Mouse (Mus musculus): ENCODE measurements around the gene Zcchc2. TPM values are rescaled to one million over a fixed set of nuclear protein-coding genes. Genes with fewer than 3 reads are reported as not detected.

The Zcchc2 gene
- polyA plus RNA-seq, 2 experiments = 2.8 to 12.1 TPM

DNA sequence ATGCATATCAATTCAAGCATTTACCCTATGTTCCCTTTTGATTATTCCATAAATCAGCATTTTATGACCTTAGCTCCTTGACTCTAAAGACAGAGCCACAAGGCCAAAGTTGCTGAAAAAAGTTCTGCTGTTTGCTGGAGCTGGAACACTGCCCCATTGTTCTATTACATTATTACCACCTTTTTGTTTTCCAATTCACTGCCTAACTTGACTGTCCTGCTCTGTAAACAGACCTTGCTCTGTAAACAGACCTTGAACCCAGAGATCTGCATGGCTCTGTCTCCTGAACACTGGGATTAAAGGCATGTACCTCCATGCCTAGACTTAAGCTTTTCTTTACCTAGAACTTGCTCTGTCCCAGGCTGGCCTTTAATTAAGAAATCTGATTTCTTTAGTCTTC, 36.2 kb upstream of the Zcchc2 start:
- Histone ChIP-seq H3K36me3 (ENCODE audit: control insufficient read depth, insufficient read depth, low read length) (no peaks in the 10 kb centered on the region), H3K4me3 (replicated peaks; ENCODE audit: low read length) (no peak overlapping the region), H3K9ac (ENCODE audit: low read depth, low read length, severe bottlenecking) (no peak overlapping the region), H3K27ac (replicated peaks; ENCODE audit: low read depth, low read length) (no peak overlapping the region), H3K9me3 (ENCODE audit: control insufficient read depth, low read length) (no peaks in the 10 kb centered on the region), H3K4me2 (replicated peaks; ENCODE audit: low read depth, low read length, severe bottlenecking) (no peak overlapping the region), H3K4me1 (ENCODE audit: control insufficient read depth, insufficient read depth, low read length) (no peaks in the 10 kb centered on the region), H3K27me3 (ENCODE audit: control insufficient read depth, insufficient read depth, low read length) (no peaks in the 10 kb centered on the region)
- ATAC-seq (ENCODE audit: low FRiP score, low read depth) = no peak
- no peak for DNase-seq (ENCODE audit: low spot score)
- no peak for TF ChIP-seq POLR2A (IDR thresholded peaks at IDR 0.05; ENCODE audit: borderline replicate concordance, extremely low read depth, insufficient read depth, insufficient read length)

DNA sequence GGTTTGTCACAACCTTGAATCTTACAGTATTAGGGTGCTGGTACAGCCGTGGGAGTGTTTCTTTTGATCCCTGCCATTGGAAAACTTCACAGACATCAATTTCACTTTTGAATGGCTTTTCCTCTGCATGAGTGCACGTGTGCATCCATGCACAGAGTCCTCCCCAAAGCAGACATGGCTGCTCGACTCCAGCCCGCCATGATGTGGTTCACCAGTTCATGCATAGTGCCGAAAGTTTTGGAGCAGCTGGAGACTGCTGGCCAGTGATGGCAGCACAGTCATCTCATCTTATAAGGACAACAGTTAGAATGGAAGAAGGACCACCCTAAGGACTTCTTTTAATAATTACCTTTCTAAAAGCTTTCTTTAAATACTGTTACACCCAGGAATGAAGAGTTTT, 34.1 kb upstream of the Zcchc2 start:
- Histone ChIP-seq H3K4me2 (replicated peaks; ENCODE audit: low read depth, low read length, severe bottlenecking) (no peak overlapping the region), H3K4me1 (ENCODE audit: control insufficient read depth, insufficient read depth, low read length) (no peaks in the 10 kb centered on the region), H3K27ac (replicated peaks; ENCODE audit: low read depth, low read length) (no peak overlapping the region), H3K9me3 (ENCODE audit: control insufficient read depth, low read length) (no peaks in the 10 kb centered on the region), H3K27me3 (ENCODE audit: control insufficient read depth, insufficient read depth, low read length) (no peaks in the 10 kb centered on the region), H3K36me3 (ENCODE audit: control insufficient read depth, insufficient read depth, low read length) (no peaks in the 10 kb centered on the region), H3K9ac (ENCODE audit: low read depth, low read length, severe bottlenecking) (no peak overlapping the region), H3K4me3 (replicated peaks; ENCODE audit: low read length) (no peak overlapping the region)
- DNase-seq (ENCODE audit: low spot score) (no peak), ATAC-seq (ENCODE audit: low FRiP score, low read depth) (no peak)
- no peak for TF ChIP-seq POLR2A (IDR thresholded peaks at IDR 0.05; ENCODE audit: borderline replicate concordance, extremely low read depth, insufficient read depth, insufficient read length)
- 83% methylated on average over 5 of the region's 5 CpGs for WGBS

DNA sequence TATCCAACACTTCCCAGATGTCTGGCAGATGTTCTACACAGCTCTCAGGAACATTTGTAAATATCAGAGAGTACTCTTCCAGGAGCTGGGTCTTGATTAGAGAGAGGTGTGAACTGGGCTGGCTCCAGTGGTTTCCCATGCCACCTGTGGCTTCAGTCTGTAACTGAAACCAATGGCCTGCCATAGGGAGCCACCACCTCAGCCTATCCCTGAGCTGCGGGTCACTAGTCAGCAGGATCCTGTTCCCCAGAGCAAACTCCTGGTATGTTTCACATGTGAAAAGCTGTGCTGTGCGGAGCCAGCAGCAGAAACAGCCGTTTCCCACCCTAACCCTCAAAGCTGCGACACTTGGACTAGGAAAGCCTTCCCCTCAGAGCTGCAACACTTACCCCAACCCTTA, 28.7 kb upstream of the Zcchc2 start:
- Histone ChIP-seq H3K4me2 (replicated peaks; ENCODE audit: low read depth, low read length, severe bottlenecking) (no peak overlapping the region), H3K4me1 (ENCODE audit: control insufficient read depth, insufficient read depth, low read length) (no peaks in the 10 kb centered on the region), H3K9me3 (ENCODE audit: control insufficient read depth, low read length) (no peaks in the 10 kb centered on the region), H3K36me3 (ENCODE audit: control insufficient read depth, insufficient read depth, low read length) (no peaks in the 10 kb centered on the region), H3K27me3 (ENCODE audit: control insufficient read depth, insufficient read depth, low read length) (no peaks in the 10 kb centered on the region), H3K4me3 (replicated peaks; ENCODE audit: low read length) (no peak overlapping the region), H3K27ac (replicated peaks; ENCODE audit: low read depth, low read length) (no peak overlapping the region), H3K9ac (ENCODE audit: low read depth, low read length, severe bottlenecking) (no peak overlapping the region)
- no peak for DNase-seq (ENCODE audit: low spot score)
- WGBS = 56% methylated on average over 4 of the region's 4 CpGs
- no peak for TF ChIP-seq POLR2A (IDR thresholded peaks at IDR 0.05; ENCODE audit: borderline replicate concordance, extremely low read depth, insufficient read depth, insufficient read length)
- ATAC-seq (ENCODE audit: low FRiP score, low read depth) = no peak

DNA sequence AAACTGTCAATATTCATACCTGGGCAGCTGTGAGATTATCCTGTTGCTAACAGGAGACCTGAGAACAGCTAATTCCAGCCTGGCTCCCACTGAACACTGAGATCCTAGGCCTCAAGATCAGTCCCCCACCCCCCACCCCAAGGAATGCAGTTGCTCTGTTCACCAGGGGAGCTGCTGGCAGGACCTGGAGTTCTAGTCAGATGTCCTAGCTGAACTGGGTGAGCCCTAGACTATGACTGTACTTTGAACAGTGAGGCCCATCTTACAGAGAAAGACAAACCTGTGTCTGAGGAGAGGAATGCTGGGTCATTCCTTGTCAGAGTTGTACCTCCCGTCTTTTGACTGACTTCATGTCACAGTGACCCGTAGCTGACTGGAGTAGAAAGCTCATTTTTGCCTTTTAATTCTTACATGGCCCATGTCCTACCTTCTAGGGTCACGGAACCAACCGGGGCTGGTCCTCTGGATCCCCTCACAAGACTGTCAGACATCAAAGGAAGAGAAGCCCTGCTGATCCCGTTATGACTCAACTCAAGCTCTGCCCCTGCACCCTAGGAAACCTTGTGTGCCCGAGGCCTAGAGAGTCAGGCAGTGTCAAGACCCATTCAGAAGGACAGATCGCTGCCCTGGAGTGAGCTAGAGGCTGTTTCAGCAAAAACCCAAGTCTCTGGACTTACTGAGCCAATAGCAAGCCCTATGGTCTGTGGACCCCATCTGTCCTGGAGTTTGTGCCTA, 28.0 kb upstream of the Zcchc2 start:
- no peak overlapping the region for H3K9ac ChIP-seq (ENCODE audit: low read depth, low read length, severe bottlenecking)
- H3K36me3 ChIP-seq (ENCODE audit: control insufficient read depth, insufficient read depth, low read length) = no peaks in the 10 kb centered on the region
- H3K27me3 ChIP-seq (ENCODE audit: control insufficient read depth, insufficient read depth, low read length) = no peaks in the 10 kb centered on the region
- H3K27ac ChIP-seq (replicated peaks; ENCODE audit: low read depth, low read length) = no peak overlapping the region
- ATAC-seq (ENCODE audit: low FRiP score, low read depth) (no peak), DNase-seq (ENCODE audit: low spot score) (no peak)
- no peak overlapping the region for H3K4me2 ChIP-seq (replicated peaks; ENCODE audit: low read depth, low read length, severe bottlenecking)
- no peaks in the 10 kb centered on the region for H3K4me1 ChIP-seq (ENCODE audit: control insufficient read depth, insufficient read depth, low read length)
- H3K4me3 ChIP-seq (replicated peaks; ENCODE audit: low read length) = no peak overlapping the region
- TF ChIP-seq POLR2A (IDR thresholded peaks at IDR 0.05; ENCODE audit: borderline replicate concordance, extremely low read depth, insufficient read depth, insufficient read length) = no peak
- H3K9me3 ChIP-seq (ENCODE audit: control insufficient read depth, low read length) = no peaks in the 10 kb centered on the region
- WGBS = 71% methylated on average over 7 of the region's 7 CpGs

DNA sequence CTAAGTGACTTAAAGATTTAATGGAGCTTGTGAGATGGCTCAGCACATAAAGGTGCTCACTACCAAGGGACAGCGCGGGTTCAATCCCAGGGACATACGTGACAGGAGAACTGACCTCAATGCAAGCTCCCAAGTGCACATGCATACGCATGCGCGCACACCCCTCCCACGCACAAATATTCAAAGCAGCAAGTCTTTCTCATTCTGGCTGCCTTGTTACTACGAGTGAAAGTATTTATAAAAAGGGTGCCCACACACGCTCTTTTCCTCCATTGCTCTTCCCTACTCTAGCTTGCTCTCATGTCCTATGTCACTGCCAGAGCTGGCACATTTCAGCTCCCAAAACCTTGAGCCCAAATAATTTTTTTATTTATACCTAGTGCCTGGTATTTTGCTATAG, 27.4 kb upstream of the Zcchc2 start:
- Histone ChIP-seq H3K36me3 (ENCODE audit: control insufficient read depth, insufficient read depth, low read length) (no peaks in the 10 kb centered on the region), H3K4me2 (replicated peaks; ENCODE audit: low read depth, low read length, severe bottlenecking) (no peak overlapping the region), H3K4me3 (replicated peaks; ENCODE audit: low read length) (no peak overlapping the region), H3K27ac (replicated peaks; ENCODE audit: low read depth, low read length) (no peak overlapping the region), H3K9me3 (ENCODE audit: control insufficient read depth, low read length) (no peaks in the 10 kb centered on the region), H3K4me1 (ENCODE audit: control insufficient read depth, insufficient read depth, low read length) (no peaks in the 10 kb centered on the region), H3K27me3 (ENCODE audit: control insufficient read depth, insufficient read depth, low read length) (no peaks in the 10 kb centered on the region), H3K9ac (ENCODE audit: low read depth, low read length, severe bottlenecking) (no peak overlapping the region)
- no peak for ATAC-seq (ENCODE audit: low FRiP score, low read depth)
- TF ChIP-seq POLR2A (IDR thresholded peaks at IDR 0.05; ENCODE audit: borderline replicate concordance, extremely low read depth, insufficient read depth, insufficient read length) = no peak
- DNase-seq (ENCODE audit: low spot score) = no peak
- 94% methylated on average over 9 of the region's 9 CpGs for WGBS
